Mouse (Mus musculus): ENCODE data around the gene Pole4.
"Not testable (repeated sequence)": the region's sequence is repeated elsewhere in the genome, so short reads cannot be mapped to it uniquely, and the experiment has no call there.

The Pole4 gene

DNA sequence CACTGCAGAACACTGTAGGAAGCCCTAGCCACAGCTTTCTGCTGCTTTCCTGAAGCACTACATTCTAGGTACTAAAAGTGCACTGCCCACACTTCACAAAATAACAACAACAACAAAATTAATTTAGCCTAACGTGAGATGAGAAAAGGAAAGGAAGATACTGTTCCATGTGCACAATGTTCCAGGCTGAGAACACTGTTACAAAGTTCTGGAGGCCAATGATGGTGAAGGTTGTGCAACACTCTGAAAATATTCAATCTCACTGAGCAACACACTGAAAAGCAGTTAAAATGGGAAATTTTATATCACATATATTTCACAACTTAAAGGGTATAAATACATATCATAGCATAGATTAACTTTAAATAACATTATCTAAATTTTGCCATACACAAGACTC is 58.2 kb downstream of the Pole4 start:
- in situ Hi-C loops (cut with MboI; ENCODE audit: low sequenced_read_pairs): no loop called here

- in situ Hi-C loops (cut with MboI; ENCODE audit: low sequenced_read_pairs): no loop called here
Observed at GRCm38 (mm10) chr6:82640046-82640445, 65.1 kb downstream of the Pole4 start.

- in situ Hi-C loops (cut with MboI; ENCODE audit: low sequenced_read_pairs): not testable (repeated sequence)
Observed at GRCm38 (mm10) chr6:82625331-82625730, 79.8 kb downstream of the Pole4 start.

DNA sequence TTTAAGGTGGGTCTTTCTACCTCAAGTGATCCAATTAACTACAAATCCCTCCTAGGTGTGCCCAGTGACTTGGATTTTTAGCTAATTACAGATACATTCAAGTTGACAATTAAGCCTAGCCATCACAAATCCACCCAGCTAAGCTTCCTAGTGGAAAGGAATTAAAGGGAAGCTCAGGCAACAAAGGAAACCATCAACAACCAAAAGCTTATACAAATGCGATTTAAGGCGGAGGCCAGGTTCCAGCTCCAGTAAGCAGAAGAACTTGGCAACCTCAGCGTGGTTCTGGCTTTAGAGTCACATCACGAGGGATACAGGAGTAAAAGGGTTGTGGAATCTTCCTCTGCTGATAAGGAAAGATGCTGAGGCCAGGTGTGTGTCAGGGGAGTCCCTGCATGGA is 92.0 kb downstream of the Pole4 start:
- in situ Hi-C loops (cut with MboI; ENCODE audit: low sequenced_read_pairs): no loop called here

DNA sequence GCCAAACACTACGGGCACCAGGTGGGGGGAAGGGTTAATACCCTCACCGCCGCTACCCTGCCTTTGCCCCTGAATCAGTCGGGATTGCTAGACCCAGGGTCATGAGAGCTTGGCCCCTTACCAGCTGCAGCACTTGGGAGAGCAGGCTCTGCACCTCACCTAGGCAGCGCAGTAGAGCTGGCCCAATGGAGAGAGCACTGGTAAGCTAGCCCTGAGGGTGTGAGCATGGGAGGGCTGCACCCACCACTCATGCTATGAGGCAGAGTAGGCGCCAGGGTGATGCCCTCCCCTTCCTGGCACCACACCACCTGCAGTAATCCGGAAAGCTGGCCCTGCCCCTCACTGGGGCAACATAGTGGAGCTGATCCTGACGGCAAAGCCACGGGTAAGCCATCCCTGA is 94.1 kb downstream of the Pole4 start:
- in situ Hi-C loops (cut with MboI; ENCODE audit: low sequenced_read_pairs): no loop called here

DNA sequence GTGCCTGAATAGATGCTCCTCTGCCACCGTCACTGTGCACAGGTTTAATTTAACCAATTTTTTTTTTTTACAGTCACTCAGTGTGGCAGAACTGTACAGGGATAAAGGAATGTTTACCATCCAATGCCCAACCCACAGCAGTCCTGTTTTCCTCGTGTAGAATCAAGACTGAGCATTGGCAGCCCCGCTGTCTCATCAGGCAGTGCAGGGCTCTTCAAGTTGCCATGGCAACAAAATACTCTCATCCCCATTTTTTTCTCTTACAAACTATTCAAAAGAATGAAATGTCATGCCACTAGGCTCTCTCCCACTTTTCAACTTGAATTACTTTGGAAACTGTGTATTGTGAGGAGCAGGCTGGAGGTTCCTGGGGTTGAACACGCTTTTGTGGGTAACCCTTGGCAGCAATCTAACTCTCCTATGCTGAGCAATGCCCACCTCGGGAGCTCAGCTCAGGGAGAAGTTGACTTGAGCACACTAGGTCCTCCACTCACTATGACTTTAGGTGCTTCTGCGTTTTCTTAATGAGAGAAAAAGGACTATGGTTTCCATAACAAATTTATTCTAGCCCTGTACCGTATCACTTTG is 95.7 kb downstream of the Pole4 start:
- in situ Hi-C loops (cut with MboI; ENCODE audit: low sequenced_read_pairs): no loop called here

- in situ Hi-C loops (cut with MboI; ENCODE audit: low sequenced_read_pairs): no loop called here
Observed at GRCm38 (mm10) chr6:82608756-82609155, 96.4 kb downstream of the Pole4 start.

GRCm38 (mm10) chr6:82604791-82605190 is 100.4 kb downstream of the Pole4 start:
- in situ Hi-C loops (cut with MboI; ENCODE audit: low sequenced_read_pairs): no loop called here

GRCm38 (mm10) chr6:82603665-82604064 is 101.5 kb downstream of the Pole4 start:
- in situ Hi-C loops (cut with MboI; ENCODE audit: low sequenced_read_pairs): no loop called here

- in situ Hi-C loops (cut with MboI; ENCODE audit: low sequenced_read_pairs): no loop called here
Observed at GRCm38 (mm10) chr6:82603228-82603627, 101.9 kb downstream of the Pole4 start.

- in situ Hi-C loops (cut with MboI; ENCODE audit: low sequenced_read_pairs): no loop called here
Observed at GRCm38 (mm10) chr6:82595461-82596090, 109.6 kb downstream of the Pole4 start.

- in situ Hi-C loops (cut with MboI; ENCODE audit: low sequenced_read_pairs): no loop called here
Observed at GRCm38 (mm10) chr6:82589387-82589786, 115.8 kb downstream of the Pole4 start.

DNA sequence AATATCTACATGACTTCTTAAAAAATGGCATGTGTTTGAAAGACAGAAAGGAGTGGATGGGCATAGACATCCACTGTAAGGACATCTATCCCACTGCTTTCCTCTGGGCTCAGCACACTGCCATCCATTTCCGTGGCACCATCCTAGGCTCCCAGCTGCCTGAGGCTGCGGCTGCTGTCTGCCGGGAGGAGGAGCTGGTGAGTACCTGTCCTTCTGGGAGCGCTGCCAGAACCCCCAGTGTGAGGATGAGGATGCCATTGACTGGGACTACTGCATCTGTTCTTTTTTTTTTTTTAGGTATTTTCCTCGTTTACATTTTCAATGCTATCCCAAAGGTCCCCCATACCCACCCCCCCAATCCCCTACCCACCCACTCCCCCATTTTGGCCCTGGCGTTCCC is 119.8 kb downstream of the Pole4 start:
- in situ Hi-C loops (cut with MboI; ENCODE audit: low sequenced_read_pairs): no loop called here

- in situ Hi-C loops (cut with MboI; ENCODE audit: low sequenced_read_pairs): no loop called here
Observed at GRCm38 (mm10) chr6:82575445-82575844, 129.7 kb downstream of the Pole4 start.
